Mouse (Mus musculus): Measurements from ENCODE around the gene Akna. TPM values are rescaled to one million over a fixed set of nuclear protein-coding genes. Genes with fewer than 3 reads are reported as not detected.

Akna gene
- polyA plus RNA-seq, 1 experiment, result 76.6 TPM

DNA sequence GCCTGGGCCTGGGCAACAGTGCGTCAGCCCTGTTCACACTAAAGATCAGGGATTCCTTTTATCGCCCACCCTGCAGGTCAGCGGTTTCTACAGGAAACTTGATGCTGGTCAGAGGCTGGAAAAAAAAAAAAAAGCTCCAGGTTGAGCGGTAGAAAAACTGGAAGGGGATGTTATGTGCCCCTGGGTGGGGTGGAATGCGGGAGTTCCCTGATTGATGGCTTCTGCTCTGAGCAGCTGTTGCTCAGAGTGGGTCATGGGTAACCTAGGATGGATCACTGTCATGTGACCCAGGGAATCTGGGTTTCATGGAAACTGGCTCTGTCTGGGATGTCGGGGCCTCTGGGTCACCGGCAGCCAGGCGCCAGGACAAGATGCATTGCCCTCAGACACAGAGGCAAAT lies 23.2 kb upstream of the Akna start:
- 94% methylated on average over 8 of the region's 8 CpGs for WGBS
- peaks cover 2% of the 10 kb centered on the region; the same call in 1 of the 2 replicates for H3K36me3 ChIP-seq (ENCODE audit: control insufficient read depth, insufficient read depth, low read length)
- H3K4me1 ChIP-seq (replicated peaks; ENCODE audit: control insufficient read depth, insufficient read depth, low read length), result no peaks in the 10 kb centered on the region; the same call in 1 of the 2 replicates
- DNase-seq, result no peak
- no peak overlapping the region for H3K4me3 ChIP-seq (ENCODE audit: control insufficient read depth, insufficient read depth, low read length)
- no peak overlapping the region for H3K27ac ChIP-seq (ENCODE audit: control insufficient read depth, insufficient read depth, low read length)
- no peaks in the 10 kb centered on the region for H3K27me3 ChIP-seq (ENCODE audit: control insufficient read depth, insufficient read depth, low read length)
- TF ChIP-seq CTCF (IDR thresholded peaks at IDR 0.05; ENCODE audit: borderline replicate concordance, control insufficient read depth, extremely low read depth, insufficient read depth, low read length, poor library complexity), result no peak

DNA sequence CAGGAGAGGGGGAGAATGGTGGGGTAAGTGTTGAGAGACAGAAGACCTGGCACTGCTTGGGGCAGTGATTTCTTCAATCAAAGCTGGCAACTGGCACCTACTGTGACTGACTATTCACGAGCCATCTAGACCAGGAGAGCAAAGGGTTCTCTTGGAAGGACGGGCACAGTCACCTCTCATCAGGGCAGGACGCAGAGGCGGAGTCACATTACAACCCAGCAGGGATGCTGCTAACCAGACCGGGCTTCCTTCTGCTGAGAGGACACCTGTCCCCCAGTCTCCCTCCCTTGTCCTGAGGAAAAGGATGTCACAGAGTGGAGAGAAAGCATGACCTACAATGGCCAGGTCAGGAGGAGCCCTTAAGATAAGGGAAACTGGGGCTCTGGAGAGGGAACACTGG lies 20.7 kb upstream of the Akna start:
- WGBS, result 59% methylated on average over 5 of the region's 5 CpGs
- Histone ChIP-seq H3K27ac (ENCODE audit: control insufficient read depth, insufficient read depth, low read length) (no peak overlapping the region), H3K4me3 (ENCODE audit: control insufficient read depth, insufficient read depth, low read length) (no peak overlapping the region), H3K36me3 (ENCODE audit: control insufficient read depth, insufficient read depth, low read length) (no peaks in the 10 kb centered on the region), H3K27me3 (ENCODE audit: control insufficient read depth, insufficient read depth, low read length) (no peaks in the 10 kb centered on the region), H3K4me1 (replicated peaks; ENCODE audit: control insufficient read depth, insufficient read depth, low read length) (no peaks in the 10 kb centered on the region; the same call in 1 of the 2 replicates)
- TF ChIP-seq CTCF (IDR thresholded peaks at IDR 0.05; ENCODE audit: borderline replicate concordance, control insufficient read depth, extremely low read depth, insufficient read depth, low read length, poor library complexity), result no peak
- TF ChIP-seq POLR2A (IDR thresholded peaks at IDR 0.05; ENCODE audit: control insufficient read depth, extremely low read depth, insufficient read depth, low read length, poor library complexity), result no peak
- no peak for DNase-seq

DNA sequence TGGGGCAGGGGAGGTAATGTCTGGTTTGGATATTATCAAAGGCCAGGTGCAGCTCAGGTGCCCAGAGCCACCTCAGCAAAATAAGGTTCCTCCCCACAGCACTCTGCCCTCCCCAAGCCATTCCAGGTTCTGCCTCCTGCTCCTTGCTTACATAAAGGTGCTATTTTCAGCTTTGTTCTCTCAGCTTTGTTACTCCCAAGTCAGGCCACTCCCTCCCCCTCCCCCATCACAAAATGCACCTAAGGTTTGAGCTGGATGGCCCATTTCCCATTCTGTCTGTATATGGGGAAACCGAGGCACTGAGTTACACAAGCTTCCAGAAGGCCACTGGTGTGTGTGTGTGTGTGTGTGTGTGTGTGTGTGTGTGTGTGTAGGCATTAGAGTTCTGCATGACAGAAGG lies 20.1 kb upstream of the Akna start:
- H3K36me3 ChIP-seq (ENCODE audit: control insufficient read depth, insufficient read depth, low read length), result no peaks in the 10 kb centered on the region
- TF ChIP-seq POLR2A (IDR thresholded peaks at IDR 0.05; ENCODE audit: control insufficient read depth, extremely low read depth, insufficient read depth, low read length, poor library complexity), result no peak
- no peak for TF ChIP-seq CTCF (IDR thresholded peaks at IDR 0.05; ENCODE audit: borderline replicate concordance, control insufficient read depth, extremely low read depth, insufficient read depth, low read length, poor library complexity)
- H3K27ac ChIP-seq (ENCODE audit: control insufficient read depth, insufficient read depth, low read length), result no peak overlapping the region
- H3K27me3 ChIP-seq (ENCODE audit: control insufficient read depth, insufficient read depth, low read length), result no peaks in the 10 kb centered on the region
- no peak overlapping the region for H3K4me3 ChIP-seq (ENCODE audit: control insufficient read depth, insufficient read depth, low read length)
- 85% methylated on average over 1 of the region's 1 CpGs for WGBS
- no peak for DNase-seq
- no peaks in the 10 kb centered on the region; the same call in 1 of the 2 replicates for H3K4me1 ChIP-seq (replicated peaks; ENCODE audit: control insufficient read depth, insufficient read depth, low read length)

DNA sequence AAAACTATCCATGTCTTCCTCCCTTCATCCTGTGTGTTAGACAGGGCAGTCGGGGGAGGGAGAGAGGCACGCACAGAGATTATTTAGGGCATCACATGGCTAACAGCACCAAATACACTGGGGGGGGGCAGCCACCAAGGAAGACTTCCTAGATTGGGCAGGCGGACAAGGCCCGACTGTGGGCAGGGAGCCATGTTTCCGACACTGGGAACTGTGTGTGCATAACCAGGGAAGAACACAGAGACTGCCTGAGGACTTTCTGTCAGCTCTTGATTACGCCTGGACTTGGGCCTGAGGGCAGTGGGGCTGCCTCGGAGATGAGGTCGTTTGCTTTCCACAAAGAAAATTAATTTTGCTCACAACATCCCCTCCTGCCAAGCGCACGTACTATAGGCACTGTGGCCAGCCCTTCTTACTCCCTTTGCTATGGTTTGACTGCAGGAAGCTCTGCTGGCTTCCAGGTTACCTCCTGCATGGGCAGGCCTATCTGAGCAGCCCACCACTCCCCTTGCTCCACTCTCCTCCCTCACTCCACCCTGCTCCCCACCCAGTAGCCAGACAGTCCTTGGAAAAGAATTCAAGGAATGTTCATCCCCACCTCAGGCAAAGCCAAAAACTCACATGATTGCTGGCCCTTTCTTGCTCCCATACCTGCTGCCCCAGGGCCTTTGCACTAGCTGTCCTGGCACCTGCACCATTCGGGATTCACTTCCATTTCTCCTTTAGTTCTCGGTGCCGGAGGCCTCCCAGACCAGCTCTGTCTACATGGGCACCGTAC lies 17.2 kb upstream of the Akna start:
- no peak overlapping the region for H3K27ac ChIP-seq (ENCODE audit: control insufficient read depth, insufficient read depth, low read length)
- H3K36me3 ChIP-seq (ENCODE audit: control insufficient read depth, insufficient read depth, low read length), result no peaks in the 10 kb centered on the region
- no peak overlapping the region for H3K4me3 ChIP-seq (ENCODE audit: control insufficient read depth, insufficient read depth, low read length)
- H3K27me3 ChIP-seq (ENCODE audit: control insufficient read depth, insufficient read depth, low read length), result no peaks in the 10 kb centered on the region
- no peaks in the 10 kb centered on the region; the same call in 1 of the 2 replicates for H3K4me1 ChIP-seq (replicated peaks; ENCODE audit: control insufficient read depth, insufficient read depth, low read length)
- DNase-seq, result no peak
- WGBS, result 94% methylated on average over 14 of the region's 14 CpGs
- TF ChIP-seq CTCF (IDR thresholded peaks at IDR 0.05; ENCODE audit: borderline replicate concordance, control insufficient read depth, extremely low read depth, insufficient read depth, low read length, poor library complexity), result no peak
- TF ChIP-seq POLR2A (IDR thresholded peaks at IDR 0.05; ENCODE audit: control insufficient read depth, extremely low read depth, insufficient read depth, low read length, poor library complexity), result no peak

DNA sequence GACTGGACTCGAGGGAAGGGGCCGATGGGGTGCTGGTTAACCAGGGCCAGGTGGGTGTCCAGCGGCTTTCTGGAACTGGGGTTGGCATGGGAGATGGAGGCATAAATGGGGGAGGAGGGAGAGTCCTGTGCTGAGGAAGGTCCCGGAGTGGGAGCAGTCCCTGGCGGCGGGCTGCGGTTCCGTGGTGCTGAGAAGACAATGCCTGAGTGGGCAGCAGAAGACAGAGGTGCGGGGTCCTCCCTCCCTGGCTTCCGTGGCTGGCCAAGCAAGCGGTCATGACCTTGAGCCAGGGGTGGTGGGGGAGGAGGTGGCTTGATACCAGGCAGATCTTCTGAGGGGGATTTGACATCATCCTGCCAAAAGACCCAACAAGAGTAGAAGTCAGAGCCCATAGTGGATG lies 15.1 kb upstream of the Akna start:
- Histone ChIP-seq H3K27me3 (ENCODE audit: control insufficient read depth, insufficient read depth, low read length) (no peaks in the 10 kb centered on the region), H3K36me3 (ENCODE audit: control insufficient read depth, insufficient read depth, low read length) (no peaks in the 10 kb centered on the region), H3K27ac (ENCODE audit: control insufficient read depth, insufficient read depth, low read length) (no peak overlapping the region), H3K4me1 (replicated peaks; ENCODE audit: control insufficient read depth, insufficient read depth, low read length) (no peaks in the 10 kb centered on the region), H3K4me3 (ENCODE audit: control insufficient read depth, insufficient read depth, low read length) (no peak overlapping the region)
- no peak for DNase-seq
- TF ChIP-seq CTCF (IDR thresholded peaks at IDR 0.05; ENCODE audit: borderline replicate concordance, control insufficient read depth, extremely low read depth, insufficient read depth, low read length, poor library complexity) (no peak), POLR2A (IDR thresholded peaks at IDR 0.05; ENCODE audit: control insufficient read depth, extremely low read depth, insufficient read depth, low read length, poor library complexity) (no peak)
- 95% methylated on average over 11 of the region's 11 CpGs for WGBS

DNA sequence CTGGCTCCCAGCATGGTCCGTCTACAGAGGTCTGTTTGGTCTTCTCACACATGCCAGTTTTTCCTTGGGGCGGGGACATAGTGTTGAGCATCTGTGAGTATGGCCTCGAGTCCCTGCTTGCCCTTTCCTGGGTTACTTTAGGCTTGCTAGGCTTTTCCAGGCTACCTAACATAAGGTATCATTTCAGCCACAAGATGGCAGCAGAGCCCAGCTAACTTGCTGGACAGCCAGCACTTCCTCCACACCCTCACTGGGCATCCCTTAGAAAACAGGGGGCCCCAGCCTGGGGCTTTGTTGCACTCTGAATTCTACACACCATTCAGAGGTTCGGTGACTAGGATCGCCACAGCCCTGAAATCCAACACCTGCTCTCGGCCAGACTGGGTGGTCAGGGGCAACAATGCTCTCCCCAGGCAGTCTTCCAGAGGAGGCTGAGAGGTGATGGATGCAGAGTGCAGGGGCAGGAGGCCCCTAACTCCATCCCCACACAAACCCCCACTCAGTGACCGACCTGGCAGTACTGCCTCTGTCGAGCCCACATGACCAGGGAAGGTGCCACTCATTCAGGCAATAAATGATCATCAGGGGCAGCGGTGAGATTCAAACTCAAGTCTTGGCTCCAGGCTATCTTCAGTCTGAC lies 14.3 kb upstream of the Akna start:
- WGBS, result 40% methylated on average over 9 of the region's 9 CpGs
- H3K4me1 ChIP-seq (replicated peaks; ENCODE audit: control insufficient read depth, insufficient read depth, low read length), result no peaks in the 10 kb centered on the region
- peak; percentile 77 for DNase-seq
- H3K27ac ChIP-seq (ENCODE audit: control insufficient read depth, insufficient read depth, low read length), result no peak overlapping the region
- H3K36me3 ChIP-seq (ENCODE audit: control insufficient read depth, insufficient read depth, low read length), result no peaks in the 10 kb centered on the region
- H3K4me3 ChIP-seq (ENCODE audit: control insufficient read depth, insufficient read depth, low read length), result no peak overlapping the region
- no peak for TF ChIP-seq POLR2A (IDR thresholded peaks at IDR 0.05; ENCODE audit: control insufficient read depth, extremely low read depth, insufficient read depth, low read length, poor library complexity)
- TF ChIP-seq CTCF (IDR thresholded peaks at IDR 0.05; ENCODE audit: borderline replicate concordance, control insufficient read depth, extremely low read depth, insufficient read depth, low read length, poor library complexity), result peak; percentile 73; the same call in 1 of the 2 replicates
- no peaks in the 10 kb centered on the region for H3K27me3 ChIP-seq (ENCODE audit: control insufficient read depth, insufficient read depth, low read length)

Measured in thymus, adult 2 months (tissue).